Comparison of ENCODE assay signal across 11 mouse cellular contexts in genomic region chr10:80606306-80606705, GRCm38 (mm10). TPM values are rescaled to one million over a fixed set of nuclear protein-coding genes. Genes with fewer than 3 reads are reported as not detected.
DNase-seq lines count a peak whose midpoint lies in the region; ATAC-seq and TF ChIP-seq lines count a peak whose summit lies in the region.
"Had no signal": no experiment of that assay in that cellular context is flagged by ENCODE, and none has a peak within 500 bp of the region (broad histone marks: within the 10 kb centered on the region; RNA-seq: fewer than 3 reads in every experiment).

No protein-coding gene starts in this region.

- 0 out of 2 replicates have a peak overlapping the region, but pooled peaks have one; percentile 16 for H3K4me3 ChIP-seq in hindbrain, embryonic 10.5 days
- no peak overlapping the region for H3K4me3 ChIP-seq in hindbrain, embryonic 14.5 days (replicated peaks; ENCODE audit: low read length)
- no peak overlapping the region for H3K4me3 ChIP-seq in stomach, embryonic 16.5 days (replicated peaks; ENCODE audit: low read length)
- no peak overlapping the region for H3K4me3 ChIP-seq in lung, adult 2 months (replicated peaks; ENCODE audit: extremely low read depth, low read depth, low read length)
- H3K4me3 ChIP-seq: left cerebral cortex, adult 2 months had no signal

- H3K4me1 ChIP-seq in hindbrain, embryonic 10.5 days (replicated peaks): peaks cover 24% of the 10 kb centered on the region
- H3K4me1 ChIP-seq in hindbrain, embryonic 14.5 days (replicated peaks; ENCODE audit: control insufficient read depth, insufficient read depth, low read length): peaks cover 15% of the 10 kb centered on the region
- H3K4me1 ChIP-seq in stomach, embryonic 16.5 days (ENCODE audit: control insufficient read depth, insufficient read depth, low read length): peaks cover 19% of the 10 kb centered on the region
- H3K4me1 ChIP-seq in lung, adult 2 months (ENCODE audit: control insufficient read depth, insufficient read depth, low read length): peaks cover 7% of the 10 kb centered on the region; the same call in 1 of the 2 replicates

- DNase-seq in hindbrain, embryonic 10.5 days (ENCODE audit: low spot score): no peak
- no peak for DNase-seq in hindbrain, embryonic 14.5 days (ENCODE audit: low spot score)
- DNase-seq in ZHBTc4 (ENCODE audit: low read depth, low spot score): peak; percentile 67
- DNase-seq in lung, adult 2 months: no peak
- no peak for DNase-seq in gastrocnemius, adult 8-10 months (ENCODE audit: low spot score in 2 of 2)
- DNase-seq in right cerebral cortex, postnatal 36 days (ENCODE audit: low spot score in 2 of 2): no peak
- DNase-seq: heart, adult 18-20 months had no signal

- no peak for TF ChIP-seq CTCF in lung, adult 2 months (IDR thresholded peaks at IDR 0.05; ENCODE audit: insufficient read depth, low read length)

- TF ChIP-seq POLR2A in lung, adult 2 months (IDR thresholded peaks at IDR 0.05; ENCODE audit: borderline replicate concordance, extremely low read depth, low read depth, low read length): no peak

- H3K27me3 ChIP-seq in hindbrain, embryonic 10.5 days (ENCODE audit: insufficient read depth, poor library complexity, severe bottlenecking): no peaks in the 10 kb centered on the region
- no peaks in the 10 kb centered on the region for H3K27me3 ChIP-seq in hindbrain, embryonic 14.5 days (ENCODE audit: control insufficient read depth, insufficient read depth, low read length)
- no peaks in the 10 kb centered on the region for H3K27me3 ChIP-seq in stomach, embryonic 16.5 days (ENCODE audit: control insufficient read depth, insufficient read depth, low read length)

- no peak overlapping the region for H3K9ac ChIP-seq in hindbrain, embryonic 14.5 days
- no peak overlapping the region for H3K9ac ChIP-seq in stomach, embryonic 16.5 days (ENCODE audit: low read length)

- WGBS in hindbrain, embryonic 10.5 days: 93% methylated on average over 23 of the region's 23 CpGs
- 92% methylated on average over 23 of the region's 23 CpGs for WGBS in hindbrain, embryonic 14.5 days
- 79% methylated on average over 23 of the region's 23 CpGs for WGBS in stomach, embryonic 16.5 days
- 78% methylated on average over 23 of the region's 23 CpGs for WGBS in lung, adult 2 months

- no peaks in the 10 kb centered on the region for H3K9me3 ChIP-seq in hindbrain, embryonic 10.5 days
- no peaks in the 10 kb centered on the region for H3K9me3 ChIP-seq in hindbrain, embryonic 14.5 days (ENCODE audit: control insufficient read depth, low read length)
- H3K9me3 ChIP-seq in stomach, embryonic 16.5 days (replicated peaks; ENCODE audit: control insufficient read depth, low read length): no peaks in the 10 kb centered on the region

- H3K4me2 ChIP-seq in hindbrain, embryonic 14.5 days (replicated peaks): no peak overlapping the region
- H3K4me2 ChIP-seq in stomach, embryonic 16.5 days (ENCODE audit: low read depth, low read length): no peak overlapping the region

- no peak overlapping the region for H3K27ac ChIP-seq in hindbrain, embryonic 10.5 days
- no peak overlapping the region for H3K27ac ChIP-seq in hindbrain, embryonic 14.5 days
- no peak overlapping the region for H3K27ac ChIP-seq in stomach, embryonic 16.5 days (ENCODE audit: low read length)
- H3K27ac ChIP-seq: left cerebral cortex, adult 2 months had no signal

- H3K36me3 ChIP-seq in hindbrain, embryonic 10.5 days: peaks cover 55% of the 10 kb centered on the region
- peaks cover 47% of the 10 kb centered on the region for H3K36me3 ChIP-seq in hindbrain, embryonic 14.5 days (replicated peaks; ENCODE audit: control insufficient read depth, insufficient read depth)
- H3K36me3 ChIP-seq in stomach, embryonic 16.5 days (ENCODE audit: control insufficient read depth, insufficient read depth, low read length): peaks cover 24% of the 10 kb centered on the region

- ATAC-seq in hindbrain, embryonic 14.5 days (ENCODE audit: low FRiP score): no peak
- peak; percentile 29 for ATAC-seq in CD4-positive, CD25-positive, alpha-beta regulatory T cell, adult 4 months
- peak; percentile 32; the same call in 1 of the 2 replicates for ATAC-seq in stomach, embryonic 16.5 days (ENCODE audit: insufficient read depth, low FRiP score)

RNA-seq across cellular contexts. Expression of gene Gm49322, which starts 0.5 kb away (rescaled TPM):
- polyA plus RNA-seq in hindbrain, embryonic 10.5 days (2016; fragmentation: Nextera tagmentation; extraction: Ambion mirVana): 4.6 and 5.5 TPM in 2 replicates
- polyA plus RNA-seq in hindbrain, embryonic 14.5 days (2014; fragmentation: Nextera tagmentation; extraction: Ambion mirVana): 1.7 and 1.9 TPM in 2 replicates
- polyA plus RNA-seq in CD4-positive, CD25-positive, alpha-beta regulatory T cell, adult 4 months (2017; shearing (Covaris generic)): 10 to 100 TPM; 11.1 to 13.6 TPM
- polyA plus RNA-seq in stomach, embryonic 16.5 days (2015; fragmentation: Nextera tagmentation; extraction: Ambion mirVana): 3.7 and 4.8 TPM in 2 replicates
- polyA plus RNA-seq in lung, adult 2 months (2012; rRNA removed): 1.6 and 2.2 TPM in 2 replicates
- total RNA-seq in gastrocnemius, adult 8-10 months (2022): under 1 TPM in 2 of 4 experiments, not detected in 2; 0.20 to 0.24 TPM

RNA-seq across cellular contexts. Expression of gene Adat3, which starts 3.6 kb away (rescaled TPM):
- polyA plus RNA-seq in hindbrain, embryonic 10.5 days (2016; fragmentation: Nextera tagmentation; extraction: Ambion mirVana): 11.0 and 11.3 TPM in 2 replicates
- 5.2 and 5.6 TPM in 2 replicates for polyA plus RNA-seq in hindbrain, embryonic 14.5 days (2014; fragmentation: Nextera tagmentation; extraction: Ambion mirVana)
- polyA plus RNA-seq in CD4-positive, CD25-positive, alpha-beta regulatory T cell, adult 4 months (2017; shearing (Covaris generic)): 1 to 10 TPM; 1.7 to 3.6 TPM
- 5.6 and 6.7 TPM in 2 replicates for polyA plus RNA-seq in stomach, embryonic 16.5 days (2015; fragmentation: Nextera tagmentation; extraction: Ambion mirVana)
- 10.0 and 14.1 TPM in 2 replicates for polyA plus RNA-seq in lung, adult 2 months (2012; rRNA removed)
- under 1 TPM in 3 of 4 experiments, not detected in 1; 0.29 to 0.43 (median 0.36) TPM for total RNA-seq in gastrocnemius, adult 8-10 months (2022)
- total RNA-seq: hematopoietic stem cell, adult 5-6 weeks had no signal

RNA-seq across cellular contexts. Expression of gene Scamp4, which starts 3.6 kb away (rescaled TPM):
- polyA plus RNA-seq in hindbrain, embryonic 10.5 days (2016; fragmentation: Nextera tagmentation; extraction: Ambion mirVana): 89.9 and 92.0 TPM in 2 replicates
- 63.1 and 64.5 TPM in 2 replicates for polyA plus RNA-seq in hindbrain, embryonic 14.5 days (2014; fragmentation: Nextera tagmentation; extraction: Ambion mirVana)
- 100 to 1,000 TPM in 1 of 2 experiments, 10 to 100 TPM in 1; 98.1 to 145 TPM for polyA plus RNA-seq in CD4-positive, CD25-positive, alpha-beta regulatory T cell, adult 4 months (2017; shearing (Covaris generic))
- polyA plus RNA-seq in stomach, embryonic 16.5 days (2015; fragmentation: Nextera tagmentation; extraction: Ambion mirVana): 92.1 and 99.9 TPM in 2 replicates
- 91.4 and 110 TPM in 2 replicates for polyA plus RNA-seq in lung, adult 2 months (2012; rRNA removed)
- 10 to 100 TPM; 17.4 to 21.2 (median 19.2) TPM for total RNA-seq in gastrocnemius, adult 8-10 months (2022)

RNA-seq across cellular contexts. Expression of gene Abhd17a, which starts 16.2 kb away (rescaled TPM):
- 89.1 and 109 TPM in 2 replicates for polyA plus RNA-seq in hindbrain, embryonic 10.5 days (2016; fragmentation: Nextera tagmentation; extraction: Ambion mirVana)
- polyA plus RNA-seq in hindbrain, embryonic 14.5 days (2014; fragmentation: Nextera tagmentation; extraction: Ambion mirVana): 157 and 174 TPM in 2 replicates
- polyA plus RNA-seq in CD4-positive, CD25-positive, alpha-beta regulatory T cell, adult 4 months (2017; shearing (Covaris generic)): 1 to 10 TPM; 2.3 to 9.7 TPM
- 42.9 and 44.3 TPM in 2 replicates for polyA plus RNA-seq in stomach, embryonic 16.5 days (2015; fragmentation: Nextera tagmentation; extraction: Ambion mirVana)
- 191 and 262 TPM in 2 replicates for polyA plus RNA-seq in lung, adult 2 months (2012; rRNA removed)
- total RNA-seq in gastrocnemius, adult 8-10 months (2022): 10 to 100 TPM; 70.5 to 80.7 (median 77.3) TPM

RNA-seq across cellular contexts. Expression of gene Csnk1g2, which starts 16.3 kb away (rescaled TPM):
- polyA plus RNA-seq in hindbrain, embryonic 10.5 days (2016; fragmentation: Nextera tagmentation; extraction: Ambion mirVana): 169 and 180 TPM in 2 replicates
- 65.4 and 76.4 TPM in 2 replicates for polyA plus RNA-seq in hindbrain, embryonic 14.5 days (2014; fragmentation: Nextera tagmentation; extraction: Ambion mirVana)
- 10 to 100 TPM in 1 of 2 experiments, 1 to 10 TPM in 1; 6.9 to 12.8 TPM for polyA plus RNA-seq in CD4-positive, CD25-positive, alpha-beta regulatory T cell, adult 4 months (2017; shearing (Covaris generic))
- polyA plus RNA-seq in stomach, embryonic 16.5 days (2015; fragmentation: Nextera tagmentation; extraction: Ambion mirVana): 18.1 TPM in 2 replicates
- polyA plus RNA-seq in lung, adult 2 months (2012; rRNA removed): 246 and 276 TPM in 2 replicates
- 100 to 1,000 TPM; 124 to 147 (median 144) TPM for total RNA-seq in gastrocnemius, adult 8-10 months (2022)
